Mouse (Mus musculus) brain, embryonic 18.5 days (tissue): ENCODE data around the gene Trim28.

Source experiments
- DNase-seq: peaks from one replicate; pipeline ENCODE4 v3.0.0-alpha.2; 2012; ENCODE audit warnings: low read depth, low spot score

Gene Trim28

GRCm38 (mm10) chr7:12998053-12998452, 861 bp upstream of the Trim28 start, which contains the start of gene Slc27a5:
Slc27a5 (minus strand) TSS chr7:12998192.
- no peak for DNase-seq

- DNase-seq = no peak
These were observed 2.7 kb downstream of the Trim28 start for GRCm38 (mm10) chr7:13001584-13001983.

GRCm38 (mm10) chr7:13003380-13003779, 4.5 kb downstream of the Trim28 start:
- DNase-seq = no peak

- no peak for DNase-seq
These were observed 7.1 kb downstream of the Trim28 start for GRCm38 (mm10) chr7:13006011-13006410.

- no peak for DNase-seq
These were observed 7.6 kb downstream of the Trim28 start for GRCm38 (mm10) chr7:13006531-13006930.

- DNase-seq = no peak
These were observed 8.6 kb downstream of the Trim28 start for GRCm38 (mm10) chr7:13007341-13008092.

- peak; percentile 89 for DNase-seq
These were observed 10.5 kb downstream of the Trim28 start for GRCm38 (mm10) chr7:13009143-13010004.

GRCm38 (mm10) chr7:13010005-13010908, 11.3 kb downstream of the Trim28 start, which contains the start of gene Zbtb45:
Zbtb45 (minus strand) TSS chr7:13010034.
- DNase-seq = no peak

GRCm38 (mm10) chr7:13013671-13014070, 14.8 kb downstream of the Trim28 start:
- no peak for DNase-seq

GRCm38 (mm10) chr7:13014275-13014839, 15.4 kb downstream of the Trim28 start:
- no peak for DNase-seq

- DNase-seq = no peak
These were observed 16.3 kb downstream of the Trim28 start for GRCm38 (mm10) chr7:13015217-13015616.

- no peak for DNase-seq
These were observed 24.0 kb downstream of the Trim28 start for GRCm38 (mm10) chr7:13022773-13023535.

- peak; percentile 93 for DNase-seq
These were observed 25.2 kb downstream of the Trim28 start for GRCm38 (mm10) chr7:13023928-13024731.

- DNase-seq = no peak
These were observed 25.9 kb downstream of the Trim28 start for GRCm38 (mm10) chr7:13024805-13025204.

- no peak for DNase-seq
These were observed 26.7 kb downstream of the Trim28 start for GRCm38 (mm10) chr7:13025511-13026112.

- no peak for DNase-seq
These were observed 30.1 kb downstream of the Trim28 start for GRCm38 (mm10) chr7:13028986-13029385.

- no peak for DNase-seq
These were observed 32.2 kb downstream of the Trim28 start for GRCm38 (mm10) chr7:13031069-13031468.

GRCm38 (mm10) chr7:13031983-13032382, 33.1 kb downstream of the Trim28 start:
- no peak for DNase-seq

GRCm38 (mm10) chr7:13032541-13032940, 33.6 kb downstream of the Trim28 start:
- no peak for DNase-seq
